Mouse (Mus musculus) liver, adult 2 months (tissue): ENCODE measurements around the gene Esyt2.

Source experiments
- CTCF ChIP-seq: fragments of 200-500 bp; IDR thresholded peaks from 2 replicates; pipeline ENCODE4 v1.5.1; 2011; ENCODE audit warnings: low read depth, low read length, control low read depth
- POLR2A ChIP-seq: fragments of 200-500 bp; IDR thresholded peaks from 2 replicates; pipeline ENCODE4 v1.6.1; 2011; ENCODE audit warnings: low read length, control low read depth; ENCODE audit not compliant: insufficient read depth; ENCODE audit errors: extremely low read depth

GRCm38 (mm10) chr12:116354694-116355093 lies 73.7 kb downstream of the Esyt2 start:
- TF ChIP-seq CTCF (no peak), POLR2A (no peak)
